Mouse (Mus musculus): ENCODE results near the gene Atp6v1g2.

- TF ChIP-seq CTCF (IDR thresholded peaks at IDR 0.05; ENCODE audit: extremely low read depth, insufficient read depth, insufficient read length, insufficient replicate concordance) (no peak), POLR2A (IDR thresholded peaks at IDR 0.05; ENCODE audit: low read depth, low read length) (no peak)
Measured at GRCm38 (mm10) chr17:35251981-35252380, 18.5 kb downstream of the Atp6v1g2 start.

Data from spleen, adult 2 months (tissue).